Mouse (Mus musculus): ENCODE measurements around the gene Gm498.

DNA sequence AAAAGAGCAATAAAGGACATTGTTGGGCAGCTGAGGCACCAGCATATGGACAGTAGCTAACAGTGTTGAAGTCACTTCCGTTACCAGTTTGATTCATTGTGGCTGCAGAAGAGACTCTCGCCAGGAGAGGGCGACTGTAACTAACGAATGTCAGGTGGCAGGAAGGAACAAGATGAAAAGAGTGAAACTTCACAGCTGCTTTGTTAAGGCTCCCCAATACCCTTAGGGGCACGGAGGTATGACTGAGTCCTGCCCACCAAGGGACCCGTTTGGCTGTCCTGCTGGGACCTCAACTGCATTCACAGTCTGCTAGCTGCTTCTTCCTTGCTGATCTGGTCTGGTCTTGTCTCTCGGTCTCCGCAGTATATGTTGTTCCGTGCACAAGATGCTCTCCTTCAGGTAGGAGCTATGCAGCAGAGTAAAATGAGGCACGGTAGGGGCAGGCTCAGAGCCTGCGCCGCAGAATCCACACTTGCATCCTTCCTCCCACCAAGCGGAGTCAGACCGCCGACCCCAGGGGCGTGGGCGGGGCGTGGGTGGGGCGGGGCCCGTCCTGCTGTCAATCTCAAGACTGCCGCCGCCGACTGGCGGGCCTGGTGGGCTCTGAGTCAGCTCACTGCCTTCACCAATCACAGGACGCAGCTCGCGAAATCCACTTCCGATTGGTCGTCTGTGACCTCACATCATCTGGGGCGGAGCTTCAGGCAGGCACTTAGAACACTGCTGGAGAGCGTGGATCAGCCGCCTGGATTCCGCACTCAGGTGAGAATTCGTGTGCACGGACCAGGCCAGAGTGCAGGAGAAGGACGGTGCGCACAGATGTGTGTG, 36.9 kb upstream of the Gm498 start:
- peak; percentile 23; the same call in 1 of the 2 replicates for TF ChIP-seq CTCF (IDR thresholded peaks at IDR 0.05; ENCODE audit: borderline replicate concordance, control insufficient read depth, extremely low read depth, insufficient read depth, low read length, poor library complexity)
- TF ChIP-seq POLR2A (IDR thresholded peaks at IDR 0.05; ENCODE audit: control insufficient read depth, extremely low read depth, insufficient read depth, low read length, poor library complexity): peak; percentile 36; the same call in 1 of the 2 replicates

All from thymus, adult 2 months (tissue).